Mouse (Mus musculus) liver, embryonic 16.5 days (tissue): ENCODE results near the gene Vac14. TPM values are rescaled to one million over a fixed set of nuclear protein-coding genes. Genes with fewer than 3 reads are reported as not detected.
A peak's percentile ranks its signal among the peaks of the same experiment; 100 is the strongest.

Source experiments
- ATAC-seq: fragments of 200-750 bp; cut with Nextera tagmentation; 2 replicates; pipeline ENCODE4 v1.8.0; 2017; ENCODE audit warnings: low read depth, mild to moderate bottlenecking, moderate number of reproducible peaks, moderate library complexity
- H3K27ac ChIP-seq: fragments of 300-500 bp; sonication (generic); 2 replicates; pipeline ENCODE4 v1.5.1; 2014; ENCODE audit warnings: mild to moderate bottlenecking, low read length
- H3K27me3 ChIP-seq: fragments of 300-500 bp; sonication (generic); 2 replicates; pipeline ENCODE4 v1.6.1; 2014; ENCODE audit warnings: low read depth, low read length, mixed read lengths; ENCODE audit not compliant: control insufficient read depth, insufficient read depth
- H3K36me3 ChIP-seq: fragments of 300-500 bp; sonication (generic); 2 replicates; pipeline ENCODE4 v1.6.1; 2014; ENCODE audit warnings: mild to moderate bottlenecking; ENCODE audit not compliant: control insufficient read depth, insufficient read depth
- H3K4me1 ChIP-seq: fragments of 300-500 bp; sonication (generic); 2 replicates; pipeline ENCODE4 v1.6.1; 2014; ENCODE audit warnings: low read depth, low read length, mixed read lengths; ENCODE audit not compliant: control insufficient read depth
- H3K4me2 ChIP-seq: fragments of 300-500 bp; sonication (generic); 2 replicates; pipeline ENCODE4 v1.6.1; 2014; ENCODE audit warnings: low read depth, low read length, mixed read lengths
- H3K4me3 ChIP-seq: fragments of 300-500 bp; sonication (generic); 2 replicates; pipeline ENCODE4 v1.5.1; 2014; ENCODE audit warnings: low read depth, mild to moderate bottlenecking, low read length
- H3K9ac ChIP-seq: fragments of 300-500 bp; sonication (generic); 2 replicates; pipeline ENCODE4 v1.6.1; 2014; ENCODE audit warnings: low read depth, low read length
- H3K9me3 ChIP-seq: fragments of 300-500 bp; sonication (generic); replicated peaks from 2 replicates; pipeline ENCODE4 v1.6.1; 2016; ENCODE audit warnings: low read length; ENCODE audit not compliant: control insufficient read depth
- WGBS: fragments of 180-500 bp; shearing (Covaris S2); extraction: QIAGEN DNeasy Blood & Tissue Kit; methylation state at CpG from one replicate; pipeline ENCODE4 v1.1.7; 2014; ENCODE audit not compliant: insufficient replicate concordance; 5-methylcytosine and 5-hydroxymethylcytosine counted together
- polyA plus RNA-seq: library from polyadenylated mRNA; unstranded; fragments of >200 nt; fragmentation: Nextera tagmentation; extraction: Ambion mirVana; gene quantifications from 2 replicates; pipeline ENCODE4 v1.2.1, GENCODE M21; 2015

Vac14 gene
- polyA plus RNA-seq, 1 experiment from 2014 or later: 9.2 TPM

- peaks cover 2% of the 10 kb centered on the region; the same call in 1 of the 2 replicates for H3K36me3 ChIP-seq
- 49% methylated on average over 8 of the region's 8 CpGs for WGBS
- H3K4me2 ChIP-seq: no peak overlapping the region
- H3K9me3 ChIP-seq: no peaks in the 10 kb centered on the region
- H3K27me3 ChIP-seq: no peaks in the 10 kb centered on the region
- H3K27ac ChIP-seq: no peak overlapping the region
- ATAC-seq: no peak
- H3K4me3 ChIP-seq: no peak overlapping the region
- H3K4me1 ChIP-seq: peaks cover 3% of the 10 kb centered on the region; the same call in 1 of the 2 replicates
- no peak overlapping the region for H3K9ac ChIP-seq
These were observed 51.7 kb downstream of the Vac14 start for GRCm38 (mm10) chr8:110669932-110670628.

- Histone ChIP-seq H3K4me2 (no peak overlapping the region), H3K4me1 (peaks cover 3% of the 10 kb centered on the region; the same call in 1 of the 2 replicates), H3K27ac (no peak overlapping the region), H3K4me3 (no peak overlapping the region), H3K9me3 (no peaks in the 10 kb centered on the region), H3K9ac (no peak overlapping the region), H3K36me3 (peaks cover 2% of the 10 kb centered on the region; the same call in 1 of the 2 replicates), H3K27me3 (no peaks in the 10 kb centered on the region)
- WGBS: 78% methylated on average over 6 of the region's 6 CpGs
- no peak for ATAC-seq
These were observed 52.9 kb downstream of the Vac14 start for GRCm38 (mm10) chr8:110671309-110671708.

GRCm38 (mm10) chr8:110672133-110672532 is 53.7 kb downstream of the Vac14 start:
- peak; percentile 49; the same call in 1 of the 2 replicates for ATAC-seq

GRCm38 (mm10) chr8:110673168-110673567 is 54.8 kb downstream of the Vac14 start:
- no peak overlapping the region for H3K27ac ChIP-seq
- no peak overlapping the region for H3K4me3 ChIP-seq
- H3K4me2 ChIP-seq: no peak overlapping the region
- no peak for ATAC-seq
- peaks cover 3% of the 10 kb centered on the region; the same call in 1 of the 2 replicates for H3K4me1 ChIP-seq
- H3K36me3 ChIP-seq: peaks cover 2% of the 10 kb centered on the region; the same call in 1 of the 2 replicates
- no peaks in the 10 kb centered on the region for H3K27me3 ChIP-seq
- WGBS: 41% methylated on average over 2 of the region's 2 CpGs
- H3K9me3 ChIP-seq: no peaks in the 10 kb centered on the region
- no peak overlapping the region for H3K9ac ChIP-seq

More at GRCm38 (mm10) chr8:110672133-110672532, 53.7 kb downstream of the Vac14 start:
- Histone ChIP-seq H3K27me3 (no peaks in the 10 kb centered on the region), H3K9me3 (no peaks in the 10 kb centered on the region), H3K4me1 (peaks cover 3% of the 10 kb centered on the region; the same call in 1 of the 2 replicates), H3K27ac (peak overlapping the region; percentile 26; the same call in 1 of the 2 replicates), H3K4me2 (no peak overlapping the region), H3K36me3 (peaks cover 2% of the 10 kb centered on the region; the same call in 1 of the 2 replicates), H3K4me3 (no peak overlapping the region), H3K9ac (no peak overlapping the region)
- 64% methylated on average over 2 of the region's 2 CpGs for WGBS

- 93% methylated on average over 1 of the region's 1 CpGs for WGBS
- H3K9ac ChIP-seq: no peak overlapping the region
- H3K27me3 ChIP-seq: no peaks in the 10 kb centered on the region
- no peak overlapping the region for H3K27ac ChIP-seq
- no peak for ATAC-seq
- H3K4me2 ChIP-seq: no peak overlapping the region
- peaks cover 3% of the 10 kb centered on the region; the same call in 1 of the 2 replicates for H3K4me1 ChIP-seq
- no peaks in the 10 kb centered on the region for H3K9me3 ChIP-seq
- no peak overlapping the region for H3K4me3 ChIP-seq
- H3K36me3 ChIP-seq: peaks cover 2% of the 10 kb centered on the region; the same call in 1 of the 2 replicates
These were observed 56.2 kb downstream of the Vac14 start for GRCm38 (mm10) chr8:110674589-110674988.

- Histone ChIP-seq H3K9me3 (no peaks in the 10 kb centered on the region), H3K27me3 (no peaks in the 10 kb centered on the region), H3K27ac (no peak overlapping the region), H3K4me1 (no peaks in the 10 kb centered on the region; the same call in 1 of the 2 replicates), H3K9ac (no peak overlapping the region), H3K4me2 (no peak overlapping the region), H3K36me3 (no peaks in the 10 kb centered on the region; the same call in 1 of the 2 replicates), H3K4me3 (no peak overlapping the region)
- 68% methylated on average over 5 of the region's 5 CpGs for WGBS
- no peak for ATAC-seq
These were observed 58.3 kb downstream of the Vac14 start for GRCm38 (mm10) chr8:110676702-110677101.

- 81% methylated on average over 5 of the region's 5 CpGs for WGBS
- ATAC-seq: no peak
- no peak overlapping the region for H3K9ac ChIP-seq
These were observed 58.8 kb downstream of the Vac14 start for GRCm38 (mm10) chr8:110677174-110677660.

GRCm38 (mm10) chr8:110678989-110679388 is 60.6 kb downstream of the Vac14 start:
- no peak for ATAC-seq
- Histone ChIP-seq H3K9ac (no peak overlapping the region), H3K4me1 (no peaks in the 10 kb centered on the region), H3K27ac (no peak overlapping the region), H3K27me3 (no peaks in the 10 kb centered on the region), H3K4me3 (no peak overlapping the region), H3K4me2 (no peak overlapping the region), H3K36me3 (no peaks in the 10 kb centered on the region), H3K9me3 (no peaks in the 10 kb centered on the region)
- 56% methylated on average over 3 of the region's 3 CpGs for WGBS

More at GRCm38 (mm10) chr8:110677174-110677660, 58.8 kb downstream of the Vac14 start:
- Histone ChIP-seq H3K27me3 (no peaks in the 10 kb centered on the region), H3K4me1 (no peaks in the 10 kb centered on the region), H3K36me3 (no peaks in the 10 kb centered on the region; the same call in 1 of the 2 replicates), H3K4me3 (no peak overlapping the region), H3K4me2 (no peak overlapping the region), H3K9me3 (no peaks in the 10 kb centered on the region), H3K27ac (no peak overlapping the region)

GRCm38 (mm10) chr8:110687726-110688125 is 69.3 kb downstream of the Vac14 start:
- Histone ChIP-seq H3K27me3 (no peaks in the 10 kb centered on the region), H3K27ac (no peak overlapping the region), H3K4me2 (no peak overlapping the region), H3K9me3 (no peaks in the 10 kb centered on the region), H3K4me3 (no peak overlapping the region), H3K9ac (no peak overlapping the region), H3K4me1 (no peaks in the 10 kb centered on the region), H3K36me3 (no peaks in the 10 kb centered on the region; the same call in 1 of the 2 replicates)
- ATAC-seq: no peak
- 70% methylated on average over 5 of the region's 5 CpGs for WGBS
